Mouse (Mus musculus): ENCODE data around the gene Ranbp1. TPM values are rescaled to one million over a fixed set of nuclear protein-coding genes. Genes with fewer than 3 reads are reported as not detected.
"Not testable (repeated sequence)": the region's sequence is repeated elsewhere in the genome, so short reads cannot be mapped to it uniquely, and the experiment has no call there.

Gene Ranbp1
- total and polyA plus RNA-seq, 2 experiments from 2014 or later = 65.1 to 210 TPM

GRCm38 (mm10) chr16:18200062-18200461, 48.5 kb downstream of the Ranbp1 start:
- Histone ChIP-seq H3K27ac (ENCODE audit: low read depth) (no peak overlapping the region), H3K4me2 (ENCODE audit: low read depth, low read length) (no peak overlapping the region), H3K27me3 (ENCODE audit: control insufficient read depth, insufficient read depth, low read length) (no peaks in the 10 kb centered on the region), H3K4me1 (ENCODE audit: control insufficient read depth, insufficient read depth) (no peaks in the 10 kb centered on the region), H3K4me3 (ENCODE audit: low read depth, low read length) (no peak overlapping the region), H3K36me3 (replicated peaks; ENCODE audit: control insufficient read depth, insufficient read depth, low read length) (no peaks in the 10 kb centered on the region), H3K9ac (replicated peaks; ENCODE audit: low read depth, low read length) (no peak overlapping the region), H3K9me3 (replicated peaks; ENCODE audit: control insufficient read depth, low read length) (no peaks in the 10 kb centered on the region)
- TF ChIP-seq EP300 (IDR thresholded peaks at IDR 0.05; ENCODE audit: low read depth) (no peak), CTCF (IDR thresholded peaks at IDR 0.05; ENCODE audit: low read depth) (no peak)
- DNase-seq (ENCODE audit: low spot score) (no peak), ATAC-seq (ENCODE audit: insufficient read depth, low read depth) (no peak)
- WGBS = 78% methylated on average over 2 of the region's 2 CpGs

GRCm38 (mm10) chr16:18198365-18199098, 50.0 kb downstream of the Ranbp1 start:
- no peak for ATAC-seq (ENCODE audit: insufficient read depth, low read depth)
- H3K4me1 ChIP-seq (ENCODE audit: control insufficient read depth, insufficient read depth) = no peaks in the 10 kb centered on the region
- no peaks in the 10 kb centered on the region for H3K9me3 ChIP-seq (replicated peaks; ENCODE audit: control insufficient read depth, low read length)
- H3K27me3 ChIP-seq (ENCODE audit: control insufficient read depth, insufficient read depth, low read length) = no peaks in the 10 kb centered on the region
- DNase-seq (ENCODE audit: low spot score) = no peak
- no peak overlapping the region for H3K4me3 ChIP-seq (ENCODE audit: low read depth, low read length)
- no peak overlapping the region for H3K27ac ChIP-seq (ENCODE audit: low read depth)
- H3K36me3 ChIP-seq (replicated peaks; ENCODE audit: control insufficient read depth, insufficient read depth, low read length) = no peaks in the 10 kb centered on the region
- H3K9ac ChIP-seq (replicated peaks; ENCODE audit: low read depth, low read length) = no peak overlapping the region
- no peak overlapping the region for H3K4me2 ChIP-seq (ENCODE audit: low read depth, low read length)
- no peak for TF ChIP-seq CTCF (IDR thresholded peaks at IDR 0.05; ENCODE audit: low read depth)
- TF ChIP-seq EP300 (IDR thresholded peaks at IDR 0.05; ENCODE audit: low read depth) = no peak
- 84% methylated on average over 10 of the region's 10 CpGs for WGBS

GRCm38 (mm10) chr16:18197881-18198280, 50.7 kb downstream of the Ranbp1 start:
- H3K9me3 ChIP-seq (replicated peaks; ENCODE audit: control insufficient read depth, low read length) = no peaks in the 10 kb centered on the region
- H3K27ac ChIP-seq (ENCODE audit: low read depth) = no peak overlapping the region
- TF ChIP-seq CTCF (IDR thresholded peaks at IDR 0.05; ENCODE audit: low read depth) (no peak), EP300 (IDR thresholded peaks at IDR 0.05; ENCODE audit: low read depth) (no peak)
- WGBS = 70% methylated on average over 6 of the region's 6 CpGs
- ATAC-seq (ENCODE audit: insufficient read depth, low read depth) (no peak), DNase-seq (ENCODE audit: low spot score) (no peak)
- H3K4me2 ChIP-seq (ENCODE audit: low read depth, low read length) = no peak overlapping the region
- H3K27me3 ChIP-seq (ENCODE audit: control insufficient read depth, insufficient read depth, low read length) = no peaks in the 10 kb centered on the region
- no peak overlapping the region for H3K9ac ChIP-seq (replicated peaks; ENCODE audit: low read depth, low read length)
- no peaks in the 10 kb centered on the region for H3K4me1 ChIP-seq (ENCODE audit: control insufficient read depth, insufficient read depth)
- H3K36me3 ChIP-seq (replicated peaks; ENCODE audit: control insufficient read depth, insufficient read depth, low read length) = no peaks in the 10 kb centered on the region
- H3K4me3 ChIP-seq (ENCODE audit: low read depth, low read length) = no peak overlapping the region

GRCm38 (mm10) chr16:18195561-18195960, 53.0 kb downstream of the Ranbp1 start:
- not testable (repeated sequence) for DNase-seq (ENCODE audit: low spot score); H3K9me3 ChIP-seq (replicated peaks; ENCODE audit: control insufficient read depth, low read length); H3K36me3 ChIP-seq (replicated peaks; ENCODE audit: control insufficient read depth, insufficient read depth, low read length); H3K4me2 ChIP-seq (ENCODE audit: low read depth, low read length); H3K4me3 ChIP-seq (ENCODE audit: low read depth, low read length); H3K27ac ChIP-seq (ENCODE audit: low read depth); H3K4me1 ChIP-seq (ENCODE audit: control insufficient read depth, insufficient read depth); H3K9ac ChIP-seq (replicated peaks; ENCODE audit: low read depth, low read length); ATAC-seq (ENCODE audit: insufficient read depth, low read depth); H3K27me3 ChIP-seq (ENCODE audit: control insufficient read depth, insufficient read depth, low read length)
- WGBS = 44% methylated on average over 3 of the region's 3 CpGs

- no peaks in the 10 kb centered on the region for H3K27me3 ChIP-seq (ENCODE audit: control insufficient read depth, insufficient read depth, low read length)
- 59% methylated on average over 5 of the region's 5 CpGs for WGBS
- no peaks in the 10 kb centered on the region for H3K4me1 ChIP-seq (ENCODE audit: control insufficient read depth, insufficient read depth)
- H3K27ac ChIP-seq (ENCODE audit: low read depth) = no peak overlapping the region
- no peak overlapping the region for H3K4me3 ChIP-seq (ENCODE audit: low read depth, low read length)
- H3K36me3 ChIP-seq (replicated peaks; ENCODE audit: control insufficient read depth, insufficient read depth, low read length) = no peaks in the 10 kb centered on the region
- no peak overlapping the region for H3K9ac ChIP-seq (replicated peaks; ENCODE audit: low read depth, low read length)
- ATAC-seq (ENCODE audit: insufficient read depth, low read depth) (no peak), DNase-seq (ENCODE audit: low spot score) (no peak)
- TF ChIP-seq CTCF (IDR thresholded peaks at IDR 0.05; ENCODE audit: low read depth) (no peak), EP300 (IDR thresholded peaks at IDR 0.05; ENCODE audit: low read depth) (no peak)
- H3K4me2 ChIP-seq (ENCODE audit: low read depth, low read length) = no peak overlapping the region
- H3K9me3 ChIP-seq (replicated peaks; ENCODE audit: control insufficient read depth, low read length) = no peaks in the 10 kb centered on the region
Measured at GRCm38 (mm10) chr16:18195068-18195467, 53.5 kb downstream of the Ranbp1 start.

All from heart, postnatal 0 days (tissue).